Mouse (Mus musculus) retina, adult 2 months (tissue): ENCODE results near the gene Spag9.

Source experiments
- DNase-seq: peaks from one replicate; pipeline ENCODE4 v3.0.0-alpha.2; 2012; ENCODE audit warnings: low read depth, low spot score

Spag9 gene

DNA sequence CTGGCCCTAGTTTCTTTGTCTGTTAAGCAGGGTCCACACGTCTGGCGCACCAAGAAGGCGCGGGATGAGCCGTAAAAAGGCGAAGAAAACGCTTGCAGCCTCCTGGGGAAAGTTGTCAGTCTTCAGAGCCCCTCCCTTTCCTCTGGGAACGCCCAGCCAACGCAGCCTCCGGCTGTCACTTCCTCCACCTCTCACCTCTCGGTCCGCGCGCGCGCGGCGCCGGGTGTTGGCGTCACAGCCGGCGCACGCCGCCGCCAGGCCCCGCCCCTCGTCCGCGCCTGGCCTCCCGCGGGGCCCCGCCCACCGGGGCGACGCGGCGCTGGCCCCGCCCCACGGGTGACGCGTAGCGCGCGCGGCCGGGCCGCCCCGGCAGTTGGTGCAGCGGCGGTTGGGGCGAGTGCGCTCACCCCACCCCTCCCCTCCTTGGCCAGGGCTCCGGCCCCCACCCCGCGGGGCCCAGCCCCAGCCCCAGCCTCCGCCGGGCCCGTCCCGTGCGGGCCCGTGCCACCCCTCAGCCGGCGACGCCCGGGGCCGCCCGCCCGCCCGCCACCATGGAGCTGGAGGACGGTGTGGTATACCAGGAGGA is at the start of gene Spag9:
TSS of gene Spag9 (plus strand) at position 372 of the 586 bp plus-strand sequence.
- DNase-seq, result peak; percentile 91

- no peak for DNase-seq
Observed at GRCm38 (mm10) chr11:93948887-93949567, 46.9 kb upstream of the Spag9 start.

DNA sequence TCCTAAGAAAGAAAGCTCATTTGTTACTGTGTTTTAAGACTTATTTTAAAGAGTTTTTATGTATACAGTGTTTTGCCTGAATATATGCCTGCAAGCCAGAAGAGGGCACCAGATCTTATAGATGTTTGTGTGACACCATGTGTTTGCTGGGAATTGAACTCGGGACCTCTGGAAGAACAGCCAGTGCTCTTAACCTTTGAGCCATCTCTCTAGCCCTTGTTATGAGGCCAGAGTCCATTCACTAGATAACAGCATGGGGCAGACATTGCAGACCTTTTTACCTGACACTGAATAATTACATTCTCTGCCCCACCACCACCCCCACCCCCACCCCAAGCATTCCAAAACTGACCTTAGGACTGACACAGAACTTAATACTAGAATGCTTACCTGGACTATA is 45.8 kb upstream of the Spag9 start:
- DNase-seq, result no peak

GRCm38 (mm10) chr11:93952376-93952775 is 43.5 kb upstream of the Spag9 start:
- DNase-seq, result no peak

DNA sequence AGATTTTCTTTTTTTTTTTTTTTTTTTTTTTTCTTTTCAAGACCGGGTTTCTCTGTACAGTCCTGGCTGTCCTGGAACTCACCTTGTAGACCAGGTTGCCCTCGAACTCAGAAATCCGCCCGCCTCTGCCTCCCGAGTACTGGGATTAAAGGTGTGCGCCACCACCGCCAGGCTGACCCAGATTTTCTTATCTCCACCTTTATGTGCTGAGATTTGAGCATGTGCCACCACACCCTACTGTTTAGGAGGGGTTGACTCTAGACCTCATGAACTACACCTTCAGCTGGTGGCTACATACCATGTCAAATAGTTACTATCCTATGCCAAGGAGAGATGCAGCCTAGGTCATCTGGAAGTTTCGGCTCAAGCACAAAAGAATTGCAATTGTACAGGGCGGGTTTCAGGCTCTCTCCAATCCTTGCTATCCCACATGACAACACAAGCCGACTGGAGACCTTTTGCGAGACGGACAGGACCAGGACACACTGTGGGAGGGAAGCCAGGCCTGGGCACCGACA is 41.1 kb upstream of the Spag9 start:
- DNase-seq, result no peak

- no peak for DNase-seq
Observed at GRCm38 (mm10) chr11:93955256-93956150, 40.4 kb upstream of the Spag9 start.

- no peak for DNase-seq
Observed at GRCm38 (mm10) chr11:93956159-93956558, 39.7 kb upstream of the Spag9 start, which contains the start of gene Nme2. Nme2 (minus strand) TSS chr11:93956259.

- DNase-seq, result no peak
Observed at GRCm38 (mm10) chr11:93957031-93957555, 38.8 kb upstream of the Spag9 start.

DNA sequence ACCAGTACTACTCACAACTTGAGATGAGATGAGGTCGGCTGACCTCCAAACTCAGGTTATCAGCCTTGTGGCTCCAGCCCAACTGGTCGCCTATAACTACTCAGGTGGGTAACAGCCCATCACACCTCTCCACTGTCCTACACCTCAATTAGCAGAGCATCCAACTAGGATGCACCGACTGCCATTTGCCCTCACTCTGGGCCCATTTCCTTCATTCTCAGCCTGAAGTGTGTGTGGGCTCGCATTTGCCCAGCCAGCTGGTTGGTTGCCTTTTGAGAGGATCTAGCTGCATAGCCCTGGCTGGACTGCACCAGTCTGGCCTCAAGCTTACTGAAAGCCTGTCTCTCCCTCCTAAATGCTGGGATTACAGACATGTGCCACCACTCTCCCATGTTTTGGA is 38.1 kb upstream of the Spag9 start:
- DNase-seq, result no peak

DNA sequence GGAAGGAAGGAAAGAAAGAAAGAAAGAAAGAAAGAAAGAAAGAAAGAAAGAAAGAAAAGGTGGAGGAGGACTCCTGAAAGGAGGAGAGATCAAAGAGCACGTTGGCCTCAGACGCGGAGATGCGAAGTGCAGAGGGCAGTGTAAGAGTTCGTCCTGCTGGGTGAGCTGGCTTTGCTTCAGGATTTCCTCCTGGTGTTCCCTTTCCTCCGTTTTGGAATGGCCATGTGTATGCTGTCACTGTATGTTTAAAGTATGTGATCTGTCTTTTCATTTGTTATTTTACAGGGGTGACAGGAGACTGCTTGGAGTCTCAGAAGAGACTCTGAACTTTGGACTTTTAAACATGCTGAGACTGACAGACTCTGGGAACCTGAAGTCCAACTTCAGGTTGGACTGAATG is 34.4 kb upstream of the Spag9 start:
- DNase-seq, result no peak

- no peak for DNase-seq
Observed at GRCm38 (mm10) chr11:93963013-93963412, 32.9 kb upstream of the Spag9 start.

DNA sequence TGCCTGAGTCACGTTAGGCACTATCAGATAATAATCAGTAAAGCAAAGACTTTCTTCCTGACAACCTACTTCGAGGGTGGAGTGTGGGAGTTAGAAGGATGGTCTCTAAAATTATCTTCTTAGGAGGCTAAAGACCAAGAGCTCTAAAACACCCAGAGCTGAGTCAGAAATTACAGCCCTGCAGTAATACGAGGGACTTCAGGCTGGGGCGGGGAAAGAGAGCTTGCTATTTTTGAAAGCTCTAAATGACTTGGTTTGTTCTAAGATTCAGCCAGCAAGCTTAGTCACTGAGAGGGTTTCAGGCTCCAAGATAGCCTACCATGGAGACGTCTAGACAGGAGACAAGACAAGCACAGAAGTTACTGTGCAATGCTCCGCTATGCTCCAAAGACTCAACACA is 30.5 kb upstream of the Spag9 start:
- no peak for DNase-seq

DNA sequence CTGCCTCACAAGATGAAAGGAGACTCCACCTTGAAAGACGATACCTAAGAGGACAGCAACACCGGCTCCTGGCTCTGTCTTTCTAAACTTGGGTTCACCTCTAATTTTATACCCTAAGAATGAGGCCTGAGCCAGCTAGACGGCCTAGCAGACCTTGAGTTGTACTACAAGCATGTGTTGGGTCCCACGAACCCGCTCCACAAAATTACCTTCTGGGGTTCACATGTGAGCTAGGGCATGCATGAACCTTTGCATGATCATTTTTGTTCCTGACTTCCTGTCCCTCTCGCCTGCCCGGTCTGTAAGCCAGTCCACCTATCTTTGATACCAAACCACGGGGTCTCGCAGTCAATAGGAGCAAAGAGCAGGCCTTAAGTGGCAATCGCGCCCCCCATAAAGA is 28.5 kb upstream of the Spag9 start:
- no peak for DNase-seq

GRCm38 (mm10) chr11:93968005-93968847 is 27.7 kb upstream of the Spag9 start, which contains the start of the genes Gm20390 and Nme1:
Gm20390 (minus strand) TSS chr11:93968293.
Nme1 (minus strand) TSS chr11:93968521.
- peak; percentile 99 for DNase-seq

- no peak for DNase-seq
Observed at GRCm38 (mm10) chr11:93968848-93969128, 27.1 kb upstream of the Spag9 start.

GRCm38 (mm10) chr11:93969171-93969570 is 26.7 kb upstream of the Spag9 start:
- DNase-seq, result no peak

DNA sequence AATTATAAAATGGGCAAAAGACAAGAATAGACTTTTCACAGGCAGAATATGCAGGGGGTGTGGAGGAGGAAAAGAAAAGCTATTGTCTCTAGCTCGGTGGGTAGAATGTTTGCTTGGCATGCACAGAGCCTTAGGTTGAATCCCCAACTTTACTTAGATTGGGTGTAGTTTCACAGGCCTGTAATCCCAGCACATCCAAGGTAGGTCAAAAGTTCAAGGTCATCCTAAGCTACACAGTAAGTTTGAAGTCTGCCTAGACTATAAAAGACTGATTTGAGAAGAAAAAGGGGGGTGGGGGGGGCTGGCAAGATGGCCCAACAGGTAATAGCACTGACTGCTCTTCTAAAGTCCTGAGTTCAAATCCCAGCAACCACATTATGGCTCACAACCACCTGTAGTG is 26.1 kb upstream of the Spag9 start:
- DNase-seq, result no peak

- DNase-seq, result no peak
Observed at GRCm38 (mm10) chr11:93972951-93973350, 22.9 kb upstream of the Spag9 start.

GRCm38 (mm10) chr11:93979502-93980049 is 16.3 kb upstream of the Spag9 start:
- no peak for DNase-seq

GRCm38 (mm10) chr11:93984619-93985018 is 11.3 kb upstream of the Spag9 start:
- no peak for DNase-seq

GRCm38 (mm10) chr11:93985265-93985664 is 10.6 kb upstream of the Spag9 start:
- DNase-seq, result no peak
